Mouse (Mus musculus): Measurements from ENCODE around the gene 1700030J22Rik. TPM values are rescaled to one million over a fixed set of nuclear protein-coding genes. Genes with fewer than 3 reads are reported as not detected.

The 1700030J22Rik gene
- polyA plus RNA-seq, 1 experiment from 2014 or later = 7.0 TPM

DNA sequence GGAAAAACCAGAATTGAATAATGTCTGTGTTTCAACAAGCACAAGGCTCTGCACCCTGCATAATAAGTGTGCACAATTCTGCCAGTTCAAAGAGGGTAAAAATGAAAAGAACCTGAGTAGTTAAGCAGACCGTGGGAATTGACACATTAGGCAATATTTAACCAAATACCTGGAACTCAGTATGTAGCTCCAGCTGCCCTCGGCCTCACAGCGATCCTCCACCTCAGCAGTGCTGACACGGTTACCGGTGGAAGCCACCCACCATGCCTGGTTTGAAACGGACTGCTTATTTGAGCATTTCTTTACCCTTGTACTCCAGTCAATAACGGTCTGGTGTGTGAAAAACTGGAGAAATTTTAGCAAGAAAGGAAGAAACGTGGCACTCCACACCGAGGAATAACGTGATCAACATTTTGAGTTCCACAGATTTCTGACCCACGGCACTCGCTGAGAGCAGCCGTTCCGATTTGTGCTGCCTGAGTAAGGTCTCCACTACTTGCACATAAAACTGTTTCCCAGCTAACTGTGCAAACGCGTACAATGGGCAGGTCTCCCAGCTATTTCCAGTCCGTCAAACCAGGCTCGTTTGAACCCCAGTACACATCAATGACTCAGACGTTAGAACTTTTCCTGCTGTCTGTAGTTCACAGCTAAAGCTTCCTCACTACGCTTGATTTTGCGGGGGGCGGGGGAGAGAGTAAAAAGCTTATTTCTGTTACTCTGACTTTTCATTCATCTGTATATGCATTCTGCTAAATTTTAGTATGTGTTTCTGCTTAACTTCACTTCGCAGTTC lies 13.6 kb upstream of the 1700030J22Rik start:
- no peak overlapping the region for H3K27ac ChIP-seq (replicated peaks)
- H3K9ac ChIP-seq (replicated peaks) = peak overlapping the region; percentile 60
- H3K9me3 ChIP-seq (replicated peaks) = no peaks in the 10 kb centered on the region
- H3K27me3 ChIP-seq (replicated peaks) = 0 out of 2 replicates have a peak, but pooled peaks cover 2% of the 10 kb centered on the region
- WGBS = 9% methylated on average over 23 of the region's 23 CpGs
- H3K4me1 ChIP-seq = peaks cover 19% of the 10 kb centered on the region
- ATAC-seq (ENCODE audit: low FRiP score) = no peak
- peak overlapping the region; percentile 96 for H3K4me2 ChIP-seq
- H3K4me3 ChIP-seq (replicated peaks) = peak overlapping the region; percentile 86
- H3K36me3 ChIP-seq = peaks cover 5% of the 10 kb centered on the region; the same call in 1 of the 2 replicates

- ATAC-seq (ENCODE audit: low FRiP score) = no peak
- Histone ChIP-seq H3K4me1 (peaks cover 19% of the 10 kb centered on the region), H3K4me2 (no peak overlapping the region), H3K9me3 (replicated peaks) (no peaks in the 10 kb centered on the region), H3K27ac (replicated peaks) (no peak overlapping the region), H3K4me3 (replicated peaks) (no peak overlapping the region), H3K9ac (replicated peaks) (no peak overlapping the region), H3K27me3 (replicated peaks) (0 out of 2 replicates have a peak, but pooled peaks cover 2% of the 10 kb centered on the region), H3K36me3 (peaks cover 7% of the 10 kb centered on the region; the same call in 1 of the 2 replicates)
- WGBS = 95% methylated on average over 8 of the region's 8 CpGs
Measured at GRCm38 (mm10) chr8:116991241-116991640, 12.5 kb upstream of the 1700030J22Rik start.

DNA sequence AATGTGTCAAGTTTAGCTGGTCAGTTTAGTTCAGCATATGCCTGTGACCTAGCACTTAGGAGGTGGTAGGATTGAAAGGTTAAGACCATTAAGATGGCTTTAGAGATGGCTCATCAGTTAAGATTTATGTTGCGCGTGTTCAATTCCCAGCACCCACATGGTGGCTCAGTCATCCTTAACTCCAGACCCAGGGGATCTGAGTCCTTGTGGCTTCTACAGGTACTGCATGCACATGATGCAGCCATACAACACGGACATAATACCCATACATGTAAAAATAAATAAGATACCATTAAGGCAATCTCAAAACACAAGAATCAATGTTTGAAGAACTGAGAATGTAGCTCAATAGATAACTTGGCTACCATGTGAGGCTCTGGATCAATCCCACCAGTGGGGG lies 11.1 kb upstream of the 1700030J22Rik start:
- peaks cover 19% of the 10 kb centered on the region for H3K4me1 ChIP-seq
- H3K9me3 ChIP-seq (replicated peaks) = no peaks in the 10 kb centered on the region
- no peak overlapping the region for H3K9ac ChIP-seq (replicated peaks)
- no peak overlapping the region for H3K4me2 ChIP-seq
- peaks cover 7% of the 10 kb centered on the region; the same call in 1 of the 2 replicates for H3K36me3 ChIP-seq
- H3K27me3 ChIP-seq (replicated peaks) = no peaks in the 10 kb centered on the region
- no peak for ATAC-seq (ENCODE audit: low FRiP score)
- 95% methylated on average over 3 of the region's 3 CpGs for WGBS
- H3K4me3 ChIP-seq (replicated peaks) = no peak overlapping the region
- no peak overlapping the region for H3K27ac ChIP-seq (replicated peaks)

- Histone ChIP-seq H3K4me1 (peaks cover 16% of the 10 kb centered on the region), H3K9ac (replicated peaks) (no peak overlapping the region), H3K4me2 (peak overlapping the region; percentile 19; the same call in 1 of the 2 replicates), H3K4me3 (replicated peaks) (no peak overlapping the region), H3K9me3 (replicated peaks) (no peaks in the 10 kb centered on the region), H3K36me3 (peaks cover 13% of the 10 kb centered on the region), H3K27ac (replicated peaks) (no peak overlapping the region), H3K27me3 (replicated peaks) (no peaks in the 10 kb centered on the region)
- 14% methylated on average over 4 of the region's 4 CpGs for WGBS
- ATAC-seq (ENCODE audit: low FRiP score) = no peak
Measured at GRCm38 (mm10) chr8:116980117-116980516, 1.4 kb upstream of the 1700030J22Rik start.

GRCm38 (mm10) chr8:116978052-116978451 lies 707 bp downstream of the 1700030J22Rik start:
- peak overlapping the region; percentile 79 for H3K27ac ChIP-seq (replicated peaks)
- peaks cover 3% of the 10 kb centered on the region; the same call in 1 of the 2 replicates for H3K36me3 ChIP-seq
- WGBS = 34% methylated on average over 8 of the region's 8 CpGs
- no peaks in the 10 kb centered on the region for H3K9me3 ChIP-seq (replicated peaks)
- H3K4me2 ChIP-seq = peak overlapping the region; percentile 93
- no peak for ATAC-seq (ENCODE audit: low FRiP score)
- peak overlapping the region; percentile 90 for H3K4me3 ChIP-seq (replicated peaks)
- peaks cover 16% of the 10 kb centered on the region for H3K4me1 ChIP-seq
- H3K27me3 ChIP-seq (replicated peaks) = no peaks in the 10 kb centered on the region
- H3K9ac ChIP-seq (replicated peaks) = peak overlapping the region; percentile 59

DNA sequence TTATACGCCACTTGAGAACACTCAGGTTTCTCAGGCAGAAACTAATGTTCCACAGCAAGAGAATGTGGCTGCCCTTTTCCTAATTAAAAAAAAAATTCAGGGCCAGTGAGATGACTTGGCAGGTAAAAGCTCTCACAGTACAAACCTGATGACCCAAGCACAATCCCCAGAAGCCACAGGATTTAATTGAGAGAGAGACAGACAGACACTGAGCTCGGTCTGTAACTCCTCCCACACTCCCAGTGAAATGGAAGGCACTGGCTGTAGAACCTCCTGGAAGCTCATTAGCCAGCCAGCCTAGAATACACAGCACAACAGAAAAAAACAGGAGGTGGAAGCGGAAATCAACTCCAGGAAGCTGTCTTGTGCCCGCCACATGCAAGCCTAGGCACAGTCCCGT lies 3.2 kb downstream of the 1700030J22Rik start:
- no peak overlapping the region for H3K4me3 ChIP-seq (replicated peaks)
- 0 out of 2 replicates have a peak, but pooled peaks cover 3% of the 10 kb centered on the region for H3K36me3 ChIP-seq
- no peak overlapping the region for H3K27ac ChIP-seq (replicated peaks)
- ATAC-seq (ENCODE audit: low FRiP score) = no peak
- no peak overlapping the region for H3K4me2 ChIP-seq
- no peaks in the 10 kb centered on the region for H3K27me3 ChIP-seq (replicated peaks)
- H3K9me3 ChIP-seq (replicated peaks) = no peaks in the 10 kb centered on the region
- no peak overlapping the region for H3K9ac ChIP-seq (replicated peaks)
- H3K4me1 ChIP-seq = peaks cover 16% of the 10 kb centered on the region
- WGBS = 70% methylated on average over 5 of the region's 5 CpGs

DNA sequence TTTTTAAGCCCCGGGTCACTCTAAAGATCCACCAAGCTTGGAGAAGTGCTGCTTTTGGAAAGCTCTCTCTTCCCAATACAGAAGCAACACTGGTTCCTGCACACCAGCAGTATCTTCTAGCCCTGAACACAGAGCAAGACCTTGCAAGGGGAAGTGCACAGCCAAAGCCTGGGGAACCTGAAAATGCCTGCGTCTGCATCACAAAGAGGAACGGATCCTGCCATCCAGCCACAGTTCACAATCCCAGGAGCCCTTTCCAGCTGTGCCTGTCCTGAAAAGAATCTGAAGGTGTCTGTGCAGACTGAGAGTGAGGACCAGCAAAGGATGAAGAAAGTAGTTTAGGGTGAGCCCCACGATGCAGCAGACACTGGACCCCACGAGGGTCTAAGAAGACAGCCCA lies 3.7 kb downstream of the 1700030J22Rik start:
- H3K36me3 ChIP-seq = 0 out of 2 replicates have a peak, but pooled peaks cover 3% of the 10 kb centered on the region
- whole genome bisulfite sequencing = 42% methylated on average over 5 of the region's 5 CpGs
- no peak for ATAC-seq (ENCODE audit: low FRiP score)
- no peak overlapping the region for H3K4me2 ChIP-seq
- H3K9me3 ChIP-seq (replicated peaks) = no peaks in the 10 kb centered on the region
- H3K4me3 ChIP-seq (replicated peaks) = no peak overlapping the region
- no peak overlapping the region for H3K9ac ChIP-seq (replicated peaks)
- peaks cover 15% of the 10 kb centered on the region for H3K4me1 ChIP-seq
- H3K27me3 ChIP-seq (replicated peaks) = no peaks in the 10 kb centered on the region
- H3K27ac ChIP-seq (replicated peaks) = no peak overlapping the region

GRCm38 (mm10) chr8:116969531-116969930 lies 9.2 kb downstream of the 1700030J22Rik start:
- Histone ChIP-seq H3K36me3 (0 out of 2 replicates have a peak, but pooled peaks cover 3% of the 10 kb centered on the region), H3K4me1 (no peaks in the 10 kb centered on the region), H3K4me3 (replicated peaks) (no peak overlapping the region), H3K9me3 (replicated peaks) (no peaks in the 10 kb centered on the region), H3K27ac (replicated peaks) (no peak overlapping the region), H3K9ac (replicated peaks) (no peak overlapping the region), H3K27me3 (replicated peaks) (no peaks in the 10 kb centered on the region), H3K4me2 (no peak overlapping the region)
- no peak for ATAC-seq (ENCODE audit: low FRiP score)
- 85% methylated on average over 6 of the region's 6 CpGs for WGBS

- no peak for ATAC-seq (ENCODE audit: low FRiP score)
- H3K9me3 ChIP-seq (replicated peaks) = no peaks in the 10 kb centered on the region
- H3K4me1 ChIP-seq = 0 out of 2 replicates have a peak, but pooled peaks cover 5% of the 10 kb centered on the region
- H3K4me3 ChIP-seq (replicated peaks) = no peak overlapping the region
- H3K27me3 ChIP-seq (replicated peaks) = no peaks in the 10 kb centered on the region
- H3K9ac ChIP-seq (replicated peaks) = no peak overlapping the region
- no peak overlapping the region for H3K27ac ChIP-seq (replicated peaks)
- WGBS = 95% methylated on average over 9 of the region's 9 CpGs
- H3K36me3 ChIP-seq = peaks cover 57% of the 10 kb centered on the region
- no peak overlapping the region for H3K4me2 ChIP-seq
Measured at GRCm38 (mm10) chr8:116954415-116954814, 24.3 kb downstream of the 1700030J22Rik start.

DNA sequence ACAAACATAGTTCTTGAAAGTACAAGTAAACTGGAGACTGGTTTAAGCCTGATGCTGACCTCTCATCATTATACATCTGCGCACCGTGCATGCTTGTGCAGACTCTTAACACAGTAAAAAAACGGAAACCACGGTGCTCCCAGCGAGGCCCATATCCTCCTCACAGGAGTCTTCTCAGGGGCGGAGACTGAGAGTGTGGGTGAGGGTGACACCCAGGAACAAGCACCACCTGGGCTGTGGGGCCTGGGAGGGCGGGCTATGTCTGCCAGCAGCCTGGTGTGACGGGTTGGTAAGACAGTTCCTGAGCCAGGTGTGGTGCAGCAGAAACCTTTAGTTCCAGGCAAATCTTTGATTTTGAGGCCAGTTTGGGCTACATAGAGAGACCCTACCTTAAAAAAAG lies 26.3 kb downstream of the 1700030J22Rik start:
- H3K4me3 ChIP-seq (replicated peaks) = no peak overlapping the region
- peaks cover 41% of the 10 kb centered on the region for H3K36me3 ChIP-seq
- 94% methylated on average over 8 of the region's 8 CpGs for WGBS
- ATAC-seq (ENCODE audit: low FRiP score) = no peak
- no peak overlapping the region for H3K27ac ChIP-seq (replicated peaks)
- 0 out of 2 replicates have a peak, but pooled peaks cover 5% of the 10 kb centered on the region for H3K4me1 ChIP-seq
- no peak overlapping the region for H3K9ac ChIP-seq (replicated peaks)
- no peak overlapping the region for H3K4me2 ChIP-seq
- no peaks in the 10 kb centered on the region for H3K9me3 ChIP-seq (replicated peaks)
- H3K27me3 ChIP-seq (replicated peaks) = no peaks in the 10 kb centered on the region

DNA sequence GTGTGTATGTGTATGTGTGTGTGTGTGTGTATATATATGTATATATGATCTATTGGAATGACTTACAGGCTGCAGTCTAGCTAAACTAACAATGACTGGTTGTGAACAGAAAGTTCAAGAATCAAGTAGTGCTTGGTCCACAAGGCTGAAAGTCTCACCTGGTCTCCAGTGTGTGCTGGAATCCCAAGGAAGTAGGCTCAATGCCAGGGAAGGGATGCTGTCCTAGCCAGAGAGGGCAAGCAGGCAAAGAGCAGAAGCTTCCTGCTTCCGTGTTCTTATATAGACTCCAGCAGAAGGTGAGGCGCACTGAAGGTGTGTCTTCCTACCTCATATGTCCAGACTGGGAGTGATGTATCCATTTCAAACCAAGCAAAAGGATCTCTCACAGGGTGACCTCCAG lies 27.0 kb downstream of the 1700030J22Rik start:
- no peak overlapping the region for H3K27ac ChIP-seq (replicated peaks)
- H3K4me3 ChIP-seq (replicated peaks) = no peak overlapping the region
- no peak overlapping the region for H3K9ac ChIP-seq (replicated peaks)
- H3K9me3 ChIP-seq (replicated peaks) = no peaks in the 10 kb centered on the region
- H3K27me3 ChIP-seq (replicated peaks) = no peaks in the 10 kb centered on the region
- H3K4me1 ChIP-seq = 0 out of 2 replicates have a peak, but pooled peaks cover 7% of the 10 kb centered on the region
- WGBS = 92% methylated on average over 2 of the region's 2 CpGs
- peaks cover 35% of the 10 kb centered on the region for H3K36me3 ChIP-seq
- no peak for ATAC-seq (ENCODE audit: low FRiP score)
- no peak overlapping the region for H3K4me2 ChIP-seq

GRCm38 (mm10) chr8:116951369-116951768 lies 27.4 kb downstream of the 1700030J22Rik start:
- Histone ChIP-seq H3K27ac (replicated peaks) (no peak overlapping the region), H3K4me3 (replicated peaks) (no peak overlapping the region), H3K4me2 (no peak overlapping the region), H3K36me3 (peaks cover 31% of the 10 kb centered on the region), H3K9ac (replicated peaks) (no peak overlapping the region), H3K9me3 (replicated peaks) (no peaks in the 10 kb centered on the region), H3K4me1 (peaks cover 11% of the 10 kb centered on the region; the same call in 1 of the 2 replicates), H3K27me3 (replicated peaks) (no peaks in the 10 kb centered on the region)
- ATAC-seq (ENCODE audit: low FRiP score) = no peak
- WGBS = 71% methylated on average over 5 of the region's 5 CpGs
